Comparison of ENCODE assay signal across 8 mouse cellular contexts in the genomic region with DNA sequence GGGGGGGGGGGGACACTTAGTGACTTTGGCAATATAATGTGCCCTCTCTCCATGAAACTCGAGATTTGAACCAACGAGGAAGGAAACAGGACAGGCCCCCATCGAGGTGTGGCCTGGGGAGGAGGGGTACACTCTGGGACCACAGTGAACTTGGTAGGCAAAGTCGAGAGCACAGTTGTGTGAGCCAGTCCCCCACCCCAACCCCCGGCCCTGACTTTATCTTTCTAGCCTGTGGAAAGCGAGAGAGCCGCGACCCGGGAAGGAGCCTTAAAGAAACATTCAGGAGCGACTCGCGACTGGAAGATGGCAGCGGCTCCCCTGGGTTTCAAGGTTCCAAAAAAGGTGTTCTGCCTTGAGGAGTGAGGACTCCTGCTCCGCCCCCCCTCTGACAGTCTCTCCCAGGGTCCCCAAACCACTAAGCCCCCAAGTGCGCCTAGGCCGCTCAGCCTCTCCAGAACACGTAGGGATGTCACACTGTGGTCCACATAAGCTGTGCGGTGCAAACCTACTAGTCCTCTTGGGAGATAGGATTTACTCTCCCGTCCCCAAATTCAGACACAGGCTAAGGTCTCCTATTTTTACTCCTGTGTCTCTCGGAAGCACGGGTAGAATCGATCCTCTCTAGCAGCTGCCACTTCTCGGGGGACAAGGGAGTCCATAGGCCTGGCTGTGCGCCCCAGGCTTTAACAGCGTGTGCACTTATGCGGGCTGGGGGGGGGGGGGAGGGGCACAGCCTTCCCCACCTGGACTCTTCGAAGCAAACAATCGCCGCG. TPM values are rescaled to one million over a fixed set of nuclear protein-coding genes. Genes with fewer than 3 reads are reported as not detected.
DNase-seq lines count a peak whose midpoint lies in the region; ATAC-seq and TF ChIP-seq lines count a peak whose summit lies in the region.

No protein-coding gene starts in this region.

- TF ChIP-seq POLR2A in olfactory bulb, adult 2 months (IDR thresholded peaks at IDR 0.05; ENCODE audit: insufficient read depth, low read depth, low read length): no peak

- H3K9me3 ChIP-seq in lung, embryonic 15.5 days: no peaks in the 10 kb centered on the region
- no peaks in the 10 kb centered on the region for H3K9me3 ChIP-seq in forebrain, embryonic 12.5 days
- H3K9me3 ChIP-seq in limb, embryonic 12.5 days: no peaks in the 10 kb centered on the region

- 15% methylated on average over 30 of the region's 30 CpGs for WGBS in lung, embryonic 15.5 days
- 13% methylated on average over 30 of the region's 30 CpGs for WGBS in forebrain, embryonic 12.5 days
- WGBS in limb, embryonic 12.5 days: 9% methylated on average over 30 of the region's 30 CpGs
- 56% methylated on average over 27 of the region's 30 CpGs for WGBS in olfactory bulb, adult 2 months

- peak overlapping the region; percentile 61 for H3K27ac ChIP-seq in lung, embryonic 15.5 days
- no peak overlapping the region for H3K27ac ChIP-seq in forebrain, embryonic 12.5 days
- no peak overlapping the region for H3K27ac ChIP-seq in limb, embryonic 12.5 days
- H3K27ac ChIP-seq in olfactory bulb, adult 2 months (ENCODE audit: insufficient read depth, low read depth, low read length): no peak overlapping the region

- no peak for DNase-seq in lung, postnatal 10 days
- no peak for DNase-seq in cerebellum, postnatal 36 days
- no peak for DNase-seq in right cerebral cortex, postnatal 10 days (ENCODE audit: low spot score in 2 of 2)

- no peak for TF ChIP-seq CTCF in olfactory bulb, adult 2 months (IDR thresholded peaks at IDR 0.05; ENCODE audit: insufficient read depth, low read depth, low read length)

- ATAC-seq in lung, embryonic 15.5 days (ENCODE audit: borderline replicate concordance, extremely low read depth, low FRiP score, low TSS enrichment): no peak
- no peak for ATAC-seq in forebrain, embryonic 12.5 days (ENCODE audit: low FRiP score)
- ATAC-seq in limb, embryonic 12.5 days (ENCODE audit: insufficient number of reproducible peaks, insufficient read depth, low FRiP score, low TSS enrichment, low read depth): no peak
- ATAC-seq in megakaryocyte-erythroid progenitor cell, adult 5-6 weeks (replicated peaks; ENCODE audit: low FRiP score, low TSS enrichment, poor library complexity, severe bottlenecking): no peak

- peaks cover 90% of the 10 kb centered on the region for H3K27me3 ChIP-seq in lung, embryonic 15.5 days
- H3K27me3 ChIP-seq in forebrain, embryonic 12.5 days: peaks cover 95% of the 10 kb centered on the region
- peaks cover 96% of the 10 kb centered on the region for H3K27me3 ChIP-seq in limb, embryonic 12.5 days

- peaks cover 58% of the 10 kb centered on the region for H3K4me1 ChIP-seq in lung, embryonic 15.5 days
- H3K4me1 ChIP-seq in forebrain, embryonic 12.5 days: peaks cover 57% of the 10 kb centered on the region
- peaks cover 65% of the 10 kb centered on the region for H3K4me1 ChIP-seq in limb, embryonic 12.5 days (replicated peaks)
- peaks cover 42% of the 10 kb centered on the region for H3K4me1 ChIP-seq in olfactory bulb, adult 2 months (ENCODE audit: control insufficient read depth, insufficient read depth, low read length)

- H3K4me2 ChIP-seq in lung, embryonic 15.5 days: peak overlapping the region; percentile 57
- H3K4me2 ChIP-seq in forebrain, embryonic 12.5 days: peak overlapping the region; percentile 43
- H3K4me2 ChIP-seq in limb, embryonic 12.5 days: peak overlapping the region; percentile 52

- H3K9ac ChIP-seq in lung, embryonic 15.5 days: no peak overlapping the region
- 0 out of 2 replicates have a peak overlapping the region, but pooled peaks have one; percentile 1 for H3K9ac ChIP-seq in forebrain, embryonic 12.5 days
- no peak overlapping the region for H3K9ac ChIP-seq in limb, embryonic 12.5 days (replicated peaks)

- H3K4me3 ChIP-seq in lung, embryonic 15.5 days: peak overlapping the region; percentile 32
- H3K4me3 ChIP-seq in forebrain, embryonic 12.5 days (replicated peaks): peak overlapping the region; percentile 15
- H3K4me3 ChIP-seq in limb, embryonic 12.5 days (replicated peaks): peak overlapping the region; percentile 24
- peak overlapping the region; percentile 31 for H3K4me3 ChIP-seq in olfactory bulb, adult 2 months (ENCODE audit: insufficient read depth, low read depth, low read length)

- no peaks in the 10 kb centered on the region for H3K36me3 ChIP-seq in lung, embryonic 15.5 days
- no peaks in the 10 kb centered on the region for H3K36me3 ChIP-seq in forebrain, embryonic 12.5 days (replicated peaks)
- H3K36me3 ChIP-seq in limb, embryonic 12.5 days: no peaks in the 10 kb centered on the region

RNA-seq across cellular contexts. Expression of gene Bcor, which starts 4.9 kb away (rescaled TPM):
- polyA plus RNA-seq in lung, embryonic 15.5 days (2015; fragmentation: Nextera tagmentation; extraction: Ambion mirVana): 20.1 and 20.8 TPM in 2 replicates
- polyA plus RNA-seq in forebrain, embryonic 12.5 days (2016; fragmentation: Nextera tagmentation; extraction: Ambion mirVana): 23.1 and 23.5 TPM in 2 replicates
- 25.6 and 30.5 TPM in 2 replicates for polyA plus RNA-seq in limb, embryonic 12.5 days (2016; fragmentation: Nextera tagmentation; extraction: Ambion mirVana)
- polyA plus RNA-seq in olfactory bulb, adult 2 months (2012; ENCODE audit: insufficient read depth, insufficient read length, low replicate concordance, missing spikeins): not detected in 2 replicates
- total RNA-seq in megakaryocyte-erythroid progenitor cell, adult 5-6 weeks (2014; fragmentation: Nextera tagmentation): 35.6 and 39.2 TPM in 2 replicates
- 27.5 and 28.9 TPM in 2 replicates for total RNA-seq in megakaryocyte-erythroid progenitor cell, adult 5-6 weeks (2017)
